Mouse (Mus musculus) spleen, postnatal 36 days (tissue): ENCODE results near the gene Gm10964.

ENCODE experiments used
- DNase-seq, 2 experiments: peaks; one replicate each; pipeline ENCODE4 v3.0.0; 2022; ENCODE audit warnings: low spot score in 2 of 2, mixed read lengths in 1 of 2

The Gm10964 gene

DNA sequence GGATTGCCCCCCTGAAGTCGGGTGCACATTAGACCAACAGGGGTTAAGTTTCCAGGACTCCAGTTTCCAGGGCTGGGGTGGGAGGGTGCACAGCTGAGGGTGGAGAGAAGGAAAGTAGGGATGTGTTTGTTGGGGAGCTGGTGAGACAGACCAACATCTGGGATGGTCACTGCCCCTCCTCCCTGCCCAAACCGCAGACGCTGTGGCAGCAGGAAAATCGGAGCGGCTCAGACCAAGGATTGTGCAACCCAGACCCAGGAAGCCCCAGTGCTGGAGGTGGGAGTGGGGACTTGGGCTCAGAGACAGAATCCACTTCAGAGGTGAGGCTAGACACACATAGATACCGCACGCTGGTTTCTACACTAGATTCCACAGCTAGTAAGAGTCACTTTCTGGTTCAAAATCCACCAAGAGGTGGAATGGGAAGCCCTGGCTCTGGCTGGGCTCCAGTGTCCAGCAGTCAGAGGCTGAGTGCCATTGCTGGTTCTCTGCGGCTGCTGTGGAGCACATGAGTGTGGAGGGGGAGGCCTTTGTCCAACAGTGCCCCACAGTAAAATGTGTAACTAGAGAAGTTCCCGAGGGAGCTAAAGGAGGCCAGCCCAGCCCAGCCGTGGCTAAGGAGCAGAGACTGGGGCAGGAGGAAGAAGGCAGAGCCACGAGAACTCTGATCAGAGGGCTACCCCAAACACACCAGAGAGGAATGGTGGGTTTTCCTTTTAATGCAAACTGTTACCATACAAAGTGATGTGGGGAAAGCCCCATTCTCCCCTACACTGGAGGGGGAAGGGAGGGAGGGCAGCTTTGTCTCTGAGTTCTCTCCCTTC, 4.3 kb upstream of the Gm10964 start:
- no peak for DNase-seq

DNA sequence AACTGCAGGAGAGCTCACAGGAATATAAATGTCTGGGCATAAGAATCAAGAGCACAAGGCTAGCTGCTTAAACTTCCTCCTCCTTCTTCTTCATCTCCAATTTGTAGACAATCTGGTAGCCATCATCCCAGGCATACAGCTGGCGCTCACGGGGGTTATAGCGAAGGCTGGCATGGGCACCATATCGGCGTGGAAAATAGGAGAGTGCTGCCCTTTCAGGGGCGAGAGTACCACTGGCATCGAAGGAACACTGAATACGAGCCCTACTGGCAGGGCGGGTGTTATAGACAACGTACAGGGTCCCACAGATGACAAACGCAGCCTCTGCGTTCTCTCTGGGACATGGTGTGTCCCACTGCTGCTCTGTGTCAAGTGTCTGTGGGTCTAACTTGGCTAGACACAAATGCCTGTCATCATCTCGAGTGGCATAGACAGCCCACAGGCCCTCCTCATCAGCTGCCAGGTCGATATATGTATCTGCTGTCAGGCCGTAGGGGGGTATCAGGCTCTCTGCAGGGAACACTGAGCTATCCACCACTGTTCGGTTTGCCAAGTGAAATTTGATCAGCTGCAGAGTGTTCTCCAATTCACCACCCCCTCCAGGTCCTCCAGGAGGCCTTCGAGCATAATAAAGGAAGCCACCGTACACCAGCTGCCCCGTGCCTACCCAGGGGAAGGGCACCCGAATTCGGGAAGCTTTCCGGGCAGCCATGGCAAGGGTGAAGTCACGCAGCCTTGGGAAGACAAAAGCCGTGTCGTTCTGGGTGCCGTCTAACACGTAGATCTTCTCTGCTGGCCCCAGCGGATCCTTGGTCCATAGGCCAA, 3.2 kb upstream of the Gm10964 start:
- DNase-seq: no peak

DNA sequence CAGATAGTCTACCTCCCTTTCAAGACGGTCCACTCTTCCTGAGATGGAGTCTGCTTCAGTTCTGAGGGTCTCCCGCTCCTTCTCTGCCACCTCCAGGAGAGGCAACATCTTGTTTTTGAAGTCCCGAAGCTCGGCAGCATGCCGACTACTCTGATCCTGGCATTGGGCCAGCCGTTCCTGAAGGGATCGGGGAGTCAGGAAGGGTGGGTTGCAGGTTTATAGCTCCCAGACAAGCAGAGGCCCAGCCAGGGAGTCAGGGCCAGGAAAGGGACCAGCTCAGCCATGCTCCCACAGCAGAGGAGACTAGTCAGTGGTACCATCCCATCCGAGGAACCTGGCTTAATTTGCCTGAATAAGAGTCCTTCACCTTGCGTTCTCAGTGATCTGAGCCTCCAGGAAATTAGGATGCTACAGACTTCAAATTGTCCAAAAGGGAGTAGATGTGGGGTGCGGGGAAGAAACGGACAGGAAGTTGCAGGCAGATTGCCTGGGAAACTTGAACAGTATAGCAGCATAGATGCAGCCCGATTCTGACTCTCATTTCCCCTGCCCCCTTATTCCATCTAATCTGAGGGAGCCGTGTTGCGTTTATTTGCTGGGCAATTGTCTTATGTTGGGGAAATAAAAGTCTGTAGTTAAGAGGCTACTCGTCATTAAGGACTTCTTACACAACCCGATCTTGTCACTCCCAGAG, 2.0 kb upstream of the Gm10964 start:
- no peak for DNase-seq

DNA sequence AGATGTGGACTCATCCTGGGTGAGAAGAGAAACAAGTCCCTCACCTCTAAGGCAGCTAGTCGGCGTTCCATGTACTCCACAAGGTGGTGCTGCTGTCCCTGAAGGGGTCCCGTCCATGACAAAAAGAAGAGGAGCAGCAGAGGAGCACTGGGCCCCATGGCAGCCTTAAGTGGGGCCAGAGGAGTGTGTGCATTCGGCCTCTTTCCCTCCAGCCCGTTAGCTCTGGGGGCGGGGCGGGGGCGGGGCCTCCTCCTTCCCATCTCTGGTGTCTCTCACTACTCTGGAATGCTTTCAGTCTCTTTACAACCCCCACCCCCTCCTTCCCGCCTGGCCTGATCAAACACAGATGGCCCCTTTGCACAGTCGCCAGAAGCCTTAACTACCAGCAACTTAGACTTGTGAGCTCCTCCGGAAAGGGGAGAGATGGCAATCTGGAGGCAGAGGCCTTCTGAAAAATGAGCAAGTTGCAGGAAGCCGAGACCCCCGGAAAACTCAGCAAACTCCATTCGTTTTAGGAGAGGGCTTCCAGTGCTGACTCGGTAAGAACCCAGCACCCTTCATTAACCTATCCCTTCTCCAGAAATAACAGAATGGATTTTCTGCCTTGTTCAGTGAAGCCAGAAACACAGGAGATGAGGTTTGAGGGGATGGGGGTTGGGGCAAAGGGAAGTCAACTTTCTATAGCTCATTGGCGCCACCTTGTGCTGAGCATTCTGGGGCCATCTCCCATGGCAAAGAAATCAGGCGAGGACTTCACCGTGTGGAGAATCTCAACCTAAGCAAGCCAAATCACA, 1.2 kb upstream of the Gm10964 start, which contains the start of gene Olfml3:
TSS of gene Olfml3 (minus strand) at position 224 of the 794 bp plus-strand sequence.
- DNase-seq: peak; percentile 75 to 81

DNA sequence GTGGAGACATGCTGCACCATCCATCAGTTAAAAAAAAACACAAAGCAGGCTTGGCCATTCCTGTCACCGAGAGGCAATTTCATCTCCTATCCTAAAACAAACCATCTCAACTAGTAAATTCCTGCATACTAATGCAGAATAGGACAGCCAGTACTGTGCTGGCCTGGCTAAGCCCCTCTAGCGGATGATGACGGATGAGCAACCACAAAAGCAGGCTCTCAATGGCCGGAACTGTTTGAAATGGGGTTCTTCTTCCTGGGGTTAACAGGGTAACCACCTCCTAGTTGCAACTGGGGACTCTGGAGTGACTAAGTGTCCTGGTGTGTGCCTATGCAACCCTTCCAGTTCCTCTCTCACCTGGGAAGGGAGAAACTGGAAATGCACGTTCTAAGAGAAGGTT, 1.2 kb downstream of the Gm10964 start:
- no peak for DNase-seq

DNA sequence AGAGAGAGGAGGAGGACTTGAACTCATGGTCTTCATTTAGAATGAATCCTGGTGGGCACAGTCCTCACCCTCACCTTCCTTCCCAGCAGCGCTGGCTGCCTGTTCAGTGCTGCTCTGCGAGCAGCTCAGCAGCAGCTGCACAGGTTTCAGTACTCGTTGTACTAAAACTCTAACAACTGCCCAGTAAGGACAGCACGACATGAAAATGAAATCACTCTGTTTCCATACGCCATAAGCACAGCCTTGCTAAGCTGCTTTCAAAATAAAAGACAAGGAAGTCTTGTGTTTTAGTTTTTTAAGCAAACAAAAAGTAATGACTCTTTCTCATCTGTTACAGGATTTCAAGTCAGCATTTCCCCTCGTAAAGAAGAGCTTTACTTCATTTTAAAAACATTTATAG, 4.0 kb downstream of the Gm10964 start:
- no peak for DNase-seq

DNA sequence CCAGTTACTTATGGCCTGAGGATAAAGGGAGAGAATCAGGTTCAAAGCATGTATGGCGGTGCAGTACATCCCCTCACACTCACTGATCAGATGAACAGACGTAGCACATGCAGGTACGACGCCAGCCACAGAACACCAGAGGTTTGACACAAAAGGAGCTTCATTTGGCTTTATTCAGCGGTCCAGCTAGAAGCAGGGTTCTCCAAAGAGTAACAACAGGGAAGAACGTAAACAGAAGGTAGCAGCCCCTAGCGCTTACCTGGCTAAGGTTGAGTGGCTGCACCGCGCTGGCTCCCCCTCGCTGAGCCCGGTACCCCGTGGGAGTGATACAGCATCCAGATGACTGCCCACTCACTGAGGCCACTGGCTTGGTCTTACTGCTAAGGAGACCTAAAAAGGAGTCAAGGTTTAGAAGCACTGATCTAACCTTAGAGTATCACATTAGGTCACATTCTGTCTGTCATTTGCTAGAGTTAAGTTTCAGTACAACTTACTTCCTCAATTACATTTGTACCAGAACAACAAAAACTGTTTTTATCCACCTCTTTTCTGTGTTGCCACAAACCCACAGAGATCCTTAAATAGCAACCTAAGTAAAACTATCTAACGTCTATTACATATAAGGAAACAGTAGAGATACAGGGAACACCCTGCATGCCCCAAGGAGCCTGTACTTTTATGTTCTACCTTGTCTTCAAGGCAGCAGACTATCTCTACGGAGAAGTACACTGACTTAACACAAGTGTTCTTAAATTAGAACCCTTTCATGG, 6.0 kb downstream of the Gm10964 start:
- peak; percentile 45 to 48 for DNase-seq

DNA sequence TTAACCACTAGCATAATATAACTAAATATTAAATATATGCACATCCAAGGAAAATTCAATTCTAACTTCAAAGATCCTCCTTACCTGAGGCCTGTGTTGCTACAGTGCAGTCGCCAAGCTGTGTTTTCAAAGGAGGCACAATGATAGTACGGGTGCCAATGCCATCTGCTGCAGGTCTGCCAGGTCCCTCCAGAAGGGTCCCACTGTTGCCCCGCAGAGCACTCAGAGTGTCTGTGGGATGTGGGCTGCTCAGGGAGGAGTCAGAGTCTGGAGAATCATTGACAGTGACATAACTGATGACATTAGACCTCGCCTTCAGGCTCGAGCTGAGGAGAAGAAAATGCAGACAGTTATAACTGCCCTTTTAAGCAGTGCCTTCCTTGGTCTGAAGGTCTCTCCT, 7.5 kb downstream of the Gm10964 start:
- DNase-seq: no peak

DNA sequence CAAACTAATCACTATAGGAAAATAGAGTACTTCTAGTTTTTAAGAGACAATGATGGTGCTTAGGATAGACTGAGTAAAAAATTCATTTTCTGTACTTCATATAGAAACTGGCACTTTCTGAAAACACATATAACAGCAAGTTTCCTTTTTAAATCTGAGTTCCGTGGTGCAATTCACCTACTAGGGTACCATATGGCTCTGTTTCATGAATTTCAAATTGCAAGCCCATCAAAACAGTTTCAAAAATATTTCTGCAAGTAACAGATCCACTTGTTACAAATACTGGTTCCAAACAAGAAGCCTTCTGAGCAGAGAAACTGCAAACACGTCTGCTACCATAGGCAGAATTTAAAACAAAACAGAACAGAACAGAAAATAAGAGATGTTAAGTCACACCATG, 12.4 kb downstream of the Gm10964 start:
- DNase-seq: no peak

DNA sequence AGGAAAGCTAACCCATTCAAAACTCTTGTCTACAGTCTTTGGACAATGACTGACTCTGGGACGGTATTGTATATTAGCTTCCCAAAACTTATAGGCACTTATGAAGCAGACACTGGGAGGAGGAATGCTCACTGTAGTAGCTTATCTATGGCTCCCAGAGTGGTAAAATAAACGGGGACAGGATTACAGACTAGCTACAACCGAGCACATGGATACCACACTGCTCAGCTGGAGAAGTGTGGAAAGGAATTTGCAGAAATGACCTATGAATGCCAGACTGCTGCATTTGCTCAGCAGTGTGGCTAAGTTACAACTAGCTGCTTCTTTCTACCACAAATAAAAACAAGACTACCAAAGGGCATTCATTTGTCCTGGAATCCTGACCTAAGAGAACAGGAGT, 16.2 kb downstream of the Gm10964 start:
- no peak for DNase-seq

DNA sequence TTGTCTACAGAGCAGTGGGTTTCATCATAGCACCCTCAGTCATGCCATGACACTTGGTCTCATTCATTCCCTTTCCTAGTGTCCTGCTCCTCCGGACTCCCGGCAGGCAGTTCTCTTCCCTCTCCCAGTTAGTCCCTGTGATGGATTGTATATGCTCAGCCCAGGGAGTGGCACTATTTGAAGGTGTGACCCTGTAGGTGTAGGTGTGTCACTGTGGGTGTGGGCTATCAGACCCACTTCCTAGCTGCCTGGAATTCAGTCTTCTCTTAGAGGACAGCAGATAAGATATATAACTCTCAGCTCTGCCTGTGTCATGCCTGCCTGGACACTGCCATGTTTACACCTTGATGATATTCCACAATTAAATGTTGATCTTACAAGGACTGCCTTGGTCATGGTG, 17.8 kb downstream of the Gm10964 start:
- DNase-seq: no peak

DNA sequence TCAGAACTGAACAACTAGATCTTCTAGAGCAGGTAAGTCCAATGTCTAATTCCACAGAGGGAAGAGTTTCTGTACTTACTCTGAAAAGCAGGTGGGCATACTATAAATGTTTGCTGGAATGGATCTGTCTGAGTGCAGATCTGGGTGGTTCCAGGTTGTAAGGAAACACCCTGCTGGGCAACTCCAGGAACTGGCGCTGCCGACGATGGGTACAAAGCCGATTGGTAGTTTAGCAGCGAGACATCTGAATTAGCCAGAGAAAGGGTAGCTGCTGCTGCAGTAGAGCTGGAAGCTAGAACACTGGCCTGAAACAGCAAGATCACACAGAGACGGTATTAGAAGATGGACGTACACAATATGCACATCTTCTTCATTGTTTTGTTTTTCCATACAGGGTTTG, 19.3 kb downstream of the Gm10964 start:
- DNase-seq: no peak

DNA sequence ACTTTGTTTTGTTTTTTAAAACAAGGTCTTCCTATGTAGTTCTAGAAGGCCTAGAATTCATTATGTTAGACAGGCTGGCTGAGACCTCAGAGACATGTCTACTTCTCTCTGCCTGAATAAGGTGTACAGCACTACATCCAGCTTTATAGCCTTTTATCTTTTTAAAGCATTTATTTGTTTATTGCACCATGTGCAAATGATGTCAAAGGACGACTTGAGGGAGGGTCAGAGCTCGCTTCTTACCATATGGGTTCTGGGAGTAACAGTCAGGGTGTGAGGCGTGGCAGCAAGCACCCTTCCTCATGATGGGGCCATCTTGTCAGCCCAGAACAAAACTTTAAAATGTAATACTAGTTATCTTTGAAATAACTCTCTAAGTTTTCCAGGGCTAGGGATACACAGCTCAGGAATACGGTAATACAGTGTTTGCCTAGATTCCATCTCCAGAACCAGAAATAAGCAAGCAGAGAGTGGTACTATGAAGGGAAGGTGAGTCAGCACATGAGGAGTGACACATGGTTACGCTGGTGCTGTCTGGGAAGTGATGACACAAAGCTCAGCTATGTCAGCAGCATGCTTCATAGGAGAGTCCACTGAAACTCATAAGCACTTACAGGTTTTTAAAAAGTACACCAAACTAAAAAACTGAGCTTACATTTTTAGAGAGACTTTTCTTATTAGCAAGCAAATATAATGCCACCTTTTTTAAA, 20.2 kb downstream of the Gm10964 start:
- no peak for DNase-seq

DNA sequence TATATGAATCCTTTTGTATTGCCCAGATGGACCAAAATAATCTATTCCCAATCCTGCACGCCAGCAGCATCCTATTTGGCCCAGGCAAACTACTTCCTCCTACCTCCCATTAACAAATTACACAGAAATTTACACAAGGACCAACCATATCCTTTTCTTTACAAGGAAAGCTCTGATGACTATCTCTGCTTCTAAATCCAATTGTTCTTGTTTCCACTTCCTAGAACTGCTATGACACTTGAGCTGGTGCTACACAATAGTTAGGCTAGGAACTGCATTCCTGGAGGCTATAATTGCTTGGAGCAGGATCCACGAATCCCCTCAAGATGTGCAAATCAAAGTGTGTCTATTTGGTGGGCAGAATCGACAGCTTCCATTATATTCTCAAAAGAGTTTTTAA, 27.6 kb downstream of the Gm10964 start:
- DNase-seq: no peak

DNA sequence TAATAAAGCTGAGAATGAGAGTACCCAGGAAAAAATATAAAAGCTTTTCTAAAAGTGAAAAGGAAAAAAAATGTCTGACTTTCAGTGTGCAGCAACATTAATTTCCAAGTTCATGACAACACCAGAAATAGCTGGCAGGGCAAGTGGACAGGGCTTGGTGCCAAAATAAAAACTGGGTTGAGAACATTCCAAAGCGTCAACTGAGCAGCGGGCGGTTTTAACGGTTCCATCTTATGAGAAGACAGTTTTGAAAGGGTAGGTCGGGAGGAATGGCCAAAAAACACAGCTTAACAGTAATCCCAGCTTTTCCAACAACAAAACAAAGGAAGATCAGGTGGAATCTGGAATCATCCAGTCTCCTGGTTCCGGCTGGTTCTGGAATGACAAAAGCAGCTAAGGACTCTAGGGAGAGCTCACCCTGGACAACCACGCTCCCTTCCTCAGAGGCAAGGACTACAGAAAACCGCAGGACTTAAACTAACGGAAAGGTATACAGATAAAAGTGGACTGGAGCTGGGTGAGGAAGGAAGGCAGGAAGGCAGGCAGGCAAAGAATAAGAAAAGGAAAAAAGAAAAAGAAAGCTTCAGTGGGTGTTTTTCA, 32.5 kb downstream of the Gm10964 start:
- no peak for DNase-seq

DNA sequence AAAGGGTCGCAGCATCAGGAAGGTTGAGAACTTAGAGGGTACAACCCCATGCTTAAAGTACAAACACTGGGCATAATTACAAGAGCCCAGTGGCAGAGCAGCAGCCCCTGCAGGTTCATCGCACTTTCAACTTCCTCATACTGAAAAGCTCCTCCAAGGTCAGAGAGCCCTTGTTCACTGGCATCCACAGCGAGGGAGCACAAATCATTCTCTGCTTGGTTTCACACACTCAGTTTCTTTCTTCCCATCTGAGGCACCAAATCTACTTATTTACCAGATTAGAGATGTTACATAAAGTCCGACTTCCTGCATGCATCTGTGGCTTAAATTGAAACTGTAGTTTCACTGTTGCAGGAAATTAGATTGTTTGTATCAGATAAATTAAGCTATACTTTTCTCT, 33.7 kb downstream of the Gm10964 start:
- DNase-seq: peak; percentile 75 to 79

DNA sequence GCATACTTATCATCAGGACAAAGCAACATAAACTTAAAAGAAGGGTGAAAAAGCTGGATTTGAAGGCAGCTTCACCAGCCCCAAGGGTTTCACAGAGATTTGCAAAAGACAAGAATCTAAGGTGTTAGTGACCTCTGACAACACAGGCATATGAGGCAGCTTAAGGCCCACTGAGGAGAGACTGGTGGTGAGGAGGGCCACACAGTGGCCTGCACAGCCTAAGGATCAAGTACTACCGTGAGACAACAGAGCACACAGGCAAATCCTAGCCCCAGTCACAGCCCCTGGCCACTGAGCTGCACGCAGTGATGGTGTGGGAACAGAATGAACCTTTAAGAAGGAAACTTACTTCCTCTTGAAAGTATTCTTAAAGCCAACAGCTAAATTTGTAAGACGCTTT, 34.3 kb downstream of the Gm10964 start:
- no peak for DNase-seq

DNA sequence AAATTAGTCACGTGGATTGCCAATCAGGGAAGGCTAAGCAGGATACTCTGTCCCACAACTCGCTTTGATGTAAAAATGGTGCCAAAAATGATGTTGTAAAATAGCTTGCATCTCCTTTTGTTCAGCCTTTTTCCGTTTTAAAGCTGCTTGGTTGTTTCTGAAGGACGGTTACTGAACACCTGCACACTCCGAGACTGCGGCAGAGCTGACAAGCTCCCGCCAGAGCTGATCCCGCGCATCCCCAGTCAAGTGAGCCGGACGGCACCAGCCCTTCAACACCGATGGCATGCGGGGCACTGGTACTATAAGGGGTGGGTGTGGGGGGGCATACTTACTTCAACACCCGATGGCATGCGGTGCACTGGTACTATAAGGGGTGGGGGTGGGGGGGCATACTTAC, 34.8 kb downstream of the Gm10964 start:
- DNase-seq: no peak

DNA sequence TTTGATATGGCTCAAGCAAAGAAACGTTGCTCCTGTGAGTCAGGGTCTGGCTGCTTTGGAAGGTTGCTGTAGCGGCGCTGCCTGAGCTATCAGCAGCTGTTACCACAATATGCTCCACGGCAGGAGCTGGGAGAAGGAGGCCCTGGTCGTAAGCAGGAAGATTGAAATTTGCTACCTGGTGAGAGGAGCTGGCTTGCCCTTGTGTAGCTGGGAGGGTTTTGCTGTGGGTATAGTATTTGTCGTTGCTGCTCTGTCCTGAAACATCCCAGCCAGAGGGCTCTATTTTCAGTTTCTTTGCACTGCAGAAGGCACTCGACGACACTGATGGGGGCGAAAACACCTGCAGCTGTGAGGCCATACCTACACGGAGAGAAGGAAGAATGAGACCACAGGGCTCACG, 38.8 kb downstream of the Gm10964 start:
- no peak for DNase-seq

DNA sequence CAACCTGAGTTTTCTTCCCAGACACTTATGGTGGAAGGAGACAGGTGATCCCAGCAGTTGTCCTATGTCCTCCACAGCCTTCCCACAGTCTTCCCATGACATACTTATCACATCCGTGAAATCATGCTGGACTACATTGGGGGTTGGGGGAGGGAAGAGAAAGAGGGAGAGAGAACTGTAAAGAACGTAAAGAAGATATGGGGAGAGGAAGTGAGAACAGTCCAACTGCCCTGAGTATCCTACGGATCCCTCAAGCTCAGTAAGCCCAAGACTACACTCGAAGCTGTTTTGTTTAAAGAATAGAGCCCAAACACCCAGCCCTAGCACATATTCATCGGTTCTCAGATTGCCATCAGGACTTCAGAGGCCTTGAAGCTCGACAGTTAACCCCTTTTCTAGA, 39.5 kb downstream of the Gm10964 start:
- DNase-seq: no peak
